Mouse (Mus musculus): ENCODE data around the gene Gm5592. TPM values are rescaled to one million over a fixed set of nuclear protein-coding genes. Genes with fewer than 3 reads are reported as not detected.

Gene Gm5592
- 0.08 TPM in 1 of 2 replicates, not detected in the other for polyA plus RNA-seq (2012; ENCODE audit: low replicate concordance)

DNA sequence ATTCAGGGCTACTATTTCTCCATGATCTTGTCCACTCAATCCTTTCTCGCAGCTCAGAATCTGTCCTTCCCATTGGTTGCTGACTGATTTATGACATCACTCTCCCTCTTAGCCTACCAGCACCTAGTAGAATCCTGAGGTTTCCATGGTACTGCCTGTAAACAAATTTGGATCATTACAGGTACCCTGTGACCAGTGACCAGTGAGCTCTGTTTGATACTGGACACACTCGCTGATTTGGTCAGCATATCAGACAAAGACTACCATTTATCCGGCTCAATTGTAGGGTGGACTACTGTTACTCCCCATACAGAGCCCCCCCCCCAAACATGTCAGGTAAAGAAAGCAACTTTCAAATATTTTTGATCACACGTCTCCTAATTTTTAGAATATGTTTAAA, at the start of gene Gm5592:
Gm5592 (plus strand) TSS at position 301 of the 400 bp plus-strand sequence.

Other genes starting within 250 kb of the Gm5592 start
- gene 4930433I11Rik, start 166.3 kb upstream of the Gm5592 start, polyA plus RNA-seq (2012; ENCODE audit: low replicate concordance), result 0.11 TPM in 1 of 2 replicates, not detected in the other
- gene Gm4884, start 121.1 kb upstream of the Gm5592 start, polyA plus RNA-seq (2012; ENCODE audit: low replicate concordance), result 0.06 TPM in 1 of 2 replicates, not detected in the other
- gene AI987944, start 239.5 kb downstream of the Gm5592 start, polyA plus RNA-seq (2012; ENCODE audit: low replicate concordance), result 0.08 and 0.85 TPM in 2 replicates